Mouse (Mus musculus) retina, adult 2 months (tissue): Measurements from ENCODE around the gene Cd302.

Source experiments
- DNase-seq: peaks from one replicate; pipeline ENCODE4 v3.0.0-alpha.2; 2012; ENCODE audit warnings: low read depth, low spot score

Cd302 gene

GRCm38 (mm10) chr2:60253506-60253905 is 30.8 kb downstream of the Cd302 start:
- no peak for DNase-seq

- no peak for DNase-seq
Measured at GRCm38 (mm10) chr2:60252782-60253181, 31.5 kb downstream of the Cd302 start.

GRCm38 (mm10) chr2:60234506-60234905 is 49.8 kb downstream of the Cd302 start:
- no peak for DNase-seq

- DNase-seq = no peak
Measured at GRCm38 (mm10) chr2:60233147-60233546, 51.1 kb downstream of the Cd302 start.

GRCm38 (mm10) chr2:60230361-60230760 is 53.9 kb downstream of the Cd302 start:
- no peak for DNase-seq

GRCm38 (mm10) chr2:60228470-60228869 is 55.8 kb downstream of the Cd302 start:
- DNase-seq = no peak

- no peak for DNase-seq
Measured at GRCm38 (mm10) chr2:60223489-60223888, 60.8 kb downstream of the Cd302 start.

- no peak for DNase-seq
Measured at GRCm38 (mm10) chr2:60221954-60222353, 62.3 kb downstream of the Cd302 start.

GRCm38 (mm10) chr2:60221236-60221635 is 63.1 kb downstream of the Cd302 start:
- no peak for DNase-seq

GRCm38 (mm10) chr2:60217620-60218019 is 66.7 kb downstream of the Cd302 start:
- no peak for DNase-seq

- no peak for DNase-seq
Measured at GRCm38 (mm10) chr2:60216547-60217153, 67.6 kb downstream of the Cd302 start.

- DNase-seq = no peak
Measured at GRCm38 (mm10) chr2:60214683-60215082, 69.6 kb downstream of the Cd302 start.

GRCm38 (mm10) chr2:60212488-60212887 is 71.8 kb downstream of the Cd302 start:
- DNase-seq = no peak

GRCm38 (mm10) chr2:60210821-60211220 is 73.5 kb downstream of the Cd302 start:
- no peak for DNase-seq

- DNase-seq = peak; percentile 76
Measured at GRCm38 (mm10) chr2:60209703-60210651, 74.3 kb downstream of the Cd302 start, which contains the start of the genes Baz2b and March7. Baz2b (minus strand) TSS chr2:60209839. March7 (plus strand) TSS chr2:60209887.

- no peak for DNase-seq
Measured at GRCm38 (mm10) chr2:60209122-60209611, 75.1 kb downstream of the Cd302 start.

- DNase-seq = no peak
Measured at GRCm38 (mm10) chr2:60205795-60206194, 78.5 kb downstream of the Cd302 start.

GRCm38 (mm10) chr2:60204162-60204561 is 80.1 kb downstream of the Cd302 start:
- no peak for DNase-seq

- no peak for DNase-seq
Measured at GRCm38 (mm10) chr2:60203733-60204132, 80.6 kb downstream of the Cd302 start.

- DNase-seq = no peak
Measured at GRCm38 (mm10) chr2:60202900-60203530, 81.3 kb downstream of the Cd302 start.
